Mouse (Mus musculus) thymus, adult 2 months (tissue): ENCODE results near the gene Gm10840.

Experiments used
- CTCF ChIP-seq: fragments of 200-500 bp; IDR thresholded peaks from 2 replicates; pipeline ENCODE4 v1.5.1; 2012; ENCODE audit warnings: mild to moderate bottlenecking, control low read depth, low read length, moderate library complexity, borderline replicate concordance; ENCODE audit not compliant: control insufficient read depth, poor library complexity, insufficient read depth; ENCODE audit errors: extremely low read depth
- POLR2A ChIP-seq: fragments of 200-500 bp; IDR thresholded peaks from 2 replicates; pipeline ENCODE4 v1.6.1; 2012; ENCODE audit warnings: mild to moderate bottlenecking, low read length, control low read depth, moderate library complexity; ENCODE audit not compliant: control insufficient read depth, poor library complexity, insufficient read depth; ENCODE audit errors: extremely low read depth

DNA sequence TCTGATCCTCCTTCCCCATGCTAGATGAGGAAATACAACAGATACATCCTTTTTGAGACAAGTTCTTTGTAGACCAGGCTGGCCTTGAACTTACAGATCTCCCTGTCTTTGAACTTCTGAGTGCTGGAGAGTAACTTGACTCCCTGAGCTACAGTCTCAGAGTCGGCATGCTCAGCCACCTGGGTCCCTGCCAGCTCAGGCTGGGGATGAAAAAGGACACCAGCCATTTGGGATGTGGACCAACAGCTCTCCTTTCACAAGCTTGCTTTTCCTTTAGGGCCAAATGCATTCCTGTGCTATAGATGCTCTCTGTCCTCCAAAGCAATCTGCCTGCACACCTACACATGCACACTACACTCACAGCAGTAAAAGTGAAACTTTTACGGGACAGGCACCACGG lies 14.4 kb downstream of the Gm10840 start:
- TF ChIP-seq CTCF, result no peak
- no peak for TF ChIP-seq POLR2A
